Mouse (Mus musculus) ES-Bruce4 (cell line): ENCODE results near the gene Iqck. TPM values are rescaled to one million over a fixed set of nuclear protein-coding genes. Genes with fewer than 3 reads are reported as not detected.

Source experiments
- H3K27ac ChIP-seq: 2 replicates; pipeline ENCODE4 v1.5.1; 2012; ENCODE audit warnings: low read length, inconsistent platforms; ENCODE audit not compliant: insufficient read depth
- H3K27me3 ChIP-seq: 2 replicates; pipeline ENCODE4 v1.6.1; 2012; ENCODE audit warnings: mild to moderate bottlenecking, low read length, inconsistent platforms; ENCODE audit not compliant: control insufficient read depth, poor library complexity, insufficient read depth, severe bottlenecking
- H3K36me3 ChIP-seq: 2 replicates; pipeline ENCODE4 v1.6.1; 2012; ENCODE audit warnings: inconsistent platforms, mild to moderate bottlenecking, low read length, moderate library complexity; ENCODE audit not compliant: control insufficient read depth, poor library complexity, insufficient read depth, severe bottlenecking
- H3K4me1 ChIP-seq: one replicate; pipeline ENCODE4 v1.8.1; 2011; ENCODE audit warnings: low read length; ENCODE audit not compliant: control insufficient read depth, insufficient read depth
- H3K4me3 ChIP-seq: 2 replicates; pipeline ENCODE4 v1.5.1; 2011; ENCODE audit warnings: low read depth, mild to moderate bottlenecking, low read length
- H3K9ac ChIP-seq: 2 replicates; pipeline ENCODE4 v1.6.1; 2012; ENCODE audit warnings: low read depth, mild to moderate bottlenecking, inconsistent platforms; ENCODE audit not compliant: poor library complexity, severe bottlenecking
- H3K9me3 ChIP-seq: replicated peaks from 2 replicates; pipeline ENCODE4 v1.6.1; 2012; ENCODE audit warnings: mild to moderate bottlenecking, low read length, inconsistent platforms; ENCODE audit not compliant: control insufficient read depth, poor library complexity, insufficient read depth, severe bottlenecking
- CTCF ChIP-seq: IDR thresholded peaks from one replicate; pipeline ENCODE4 v1.8.1; 2011; ENCODE audit warnings: low read depth, low read length
- EP300 ChIP-seq: IDR thresholded peaks from 2 replicates; pipeline ENCODE4 v1.6.1; 2011; ENCODE audit warnings: low read depth, low read length; ENCODE audit not compliant: insufficient read depth
- POLR2A ChIP-seq: IDR thresholded peaks from one replicate; pipeline ENCODE4 v1.8.1; 2011; ENCODE audit warnings: low read length; ENCODE audit not compliant: insufficient read depth
- polyA plus RNA-seq: library from polyadenylated mRNA; stranded (reverse); fragments of >200 nt; gene quantifications from 2 replicates; pipeline ENCODE4 v1.2.4, GENCODE M21; 2011; ENCODE audit warnings: low read depth; ENCODE audit not compliant: missing spikeins, insufficient read depth, insufficient read length

Iqck gene
- polyA plus RNA-seq, 1 experiment, result 0.73 TPM

- peaks cover 8% of the 10 kb centered on the region for H3K4me1 ChIP-seq
- no peak overlapping the region for H3K27ac ChIP-seq
- H3K4me3 ChIP-seq, result no peak overlapping the region
- H3K9me3 ChIP-seq, result no peaks in the 10 kb centered on the region
- TF ChIP-seq POLR2A (no peak), EP300 (no peak), CTCF (no peak)
- no peak overlapping the region for H3K9ac ChIP-seq
- H3K36me3 ChIP-seq, result no peaks in the 10 kb centered on the region
- H3K27me3 ChIP-seq, result peaks cover 5% of the 10 kb centered on the region; the same call in 1 of the 2 replicates
Observed at GRCm38 (mm10) chr7:118989275-118989856, 133.8 kb downstream of the Iqck start.

GRCm38 (mm10) chr7:118990282-118990681 lies 134.7 kb downstream of the Iqck start:
- Histone ChIP-seq H3K4me3 (no peak overlapping the region), H3K9me3 (no peaks in the 10 kb centered on the region), H3K27me3 (peaks cover 8% of the 10 kb centered on the region), H3K36me3 (no peaks in the 10 kb centered on the region), H3K9ac (no peak overlapping the region), H3K4me1 (peaks cover 8% of the 10 kb centered on the region), H3K27ac (no peak overlapping the region)
- TF ChIP-seq EP300 (no peak), POLR2A (no peak), CTCF (no peak)

- Histone ChIP-seq H3K9ac (no peak overlapping the region), H3K27ac (0 out of 2 replicates have a peak overlapping the region, but pooled peaks have one; percentile 3), H3K36me3 (no peaks in the 10 kb centered on the region), H3K27me3 (peaks cover 8% of the 10 kb centered on the region), H3K4me1 (peaks cover 8% of the 10 kb centered on the region), H3K4me3 (no peak overlapping the region), H3K9me3 (no peaks in the 10 kb centered on the region)
- TF ChIP-seq POLR2A, result no peak
- TF ChIP-seq EP300, result no peak
- TF ChIP-seq CTCF, result no peak
Observed at GRCm38 (mm10) chr7:118991341-118991884, 135.9 kb downstream of the Iqck start.

- no peak overlapping the region for H3K9ac ChIP-seq
- H3K4me3 ChIP-seq, result 0 out of 2 replicates have a peak overlapping the region, but pooled peaks have one; percentile 14
- no peaks in the 10 kb centered on the region for H3K36me3 ChIP-seq
- peaks cover 8% of the 10 kb centered on the region for H3K27me3 ChIP-seq
- TF ChIP-seq EP300 (no peak), CTCF (no peak), POLR2A (no peak)
- H3K9me3 ChIP-seq, result no peaks in the 10 kb centered on the region
- peak overlapping the region; percentile 64 for H3K27ac ChIP-seq
- peaks cover 8% of the 10 kb centered on the region for H3K4me1 ChIP-seq
Observed at GRCm38 (mm10) chr7:118992080-118992560, 136.6 kb downstream of the Iqck start.

DNA sequence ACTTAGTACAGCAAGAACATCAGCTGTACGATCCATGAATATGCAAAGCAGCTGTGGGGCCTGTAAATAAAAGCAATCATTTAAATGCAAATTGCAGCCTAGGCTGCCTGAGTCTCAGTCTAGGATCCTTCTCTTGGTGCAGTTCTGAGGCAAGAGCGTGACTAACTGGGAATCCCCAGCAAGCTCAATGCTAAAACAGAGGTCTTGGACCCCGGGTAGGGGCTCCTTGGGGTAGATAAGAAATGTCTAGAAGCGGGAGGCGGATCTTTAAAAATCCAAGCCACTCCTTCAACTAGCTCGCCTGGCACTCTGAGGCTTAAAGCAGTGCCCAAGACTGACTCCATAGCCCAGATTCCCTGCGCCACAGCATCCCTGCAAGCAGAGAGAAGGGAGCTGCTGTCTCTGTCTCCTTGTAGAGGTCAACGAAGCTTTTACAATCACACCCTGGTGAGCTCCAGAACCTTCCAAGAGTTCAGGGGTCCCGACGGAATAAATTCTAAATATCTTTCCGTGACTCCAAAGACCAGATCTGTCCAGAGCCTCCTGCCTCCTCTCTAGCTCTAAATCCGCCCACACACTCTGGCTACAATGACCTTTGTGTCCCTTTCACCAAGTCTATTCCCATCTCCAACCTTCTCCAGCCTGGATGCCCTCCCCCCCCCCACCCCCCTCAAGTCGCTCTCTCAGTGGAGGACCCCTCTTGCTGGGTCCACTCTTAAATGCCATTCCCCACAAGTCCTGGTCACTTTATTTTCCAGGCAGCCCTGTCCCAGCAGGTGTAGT lies 137.3 kb downstream of the Iqck start:
- Histone ChIP-seq H3K4me1 (peaks cover 8% of the 10 kb centered on the region), H3K4me3 (peak overlapping the region; percentile 23; the same call in 1 of the 2 replicates), H3K27ac (no peak overlapping the region; the same call in 1 of the 2 replicates), H3K9me3 (no peaks in the 10 kb centered on the region), H3K27me3 (peaks cover 8% of the 10 kb centered on the region), H3K36me3 (no peaks in the 10 kb centered on the region), H3K9ac (peak overlapping the region; percentile 31; the same call in 1 of the 2 replicates)
- TF ChIP-seq POLR2A (no peak), EP300 (no peak), CTCF (no peak)
